Mouse (Mus musculus): Measurements from ENCODE around the gene Gm10073. TPM values are rescaled to one million over a fixed set of nuclear protein-coding genes. Genes with fewer than 3 reads are reported as not detected.
"Not testable (repeated sequence)": the region's sequence is repeated elsewhere in the genome, so short reads cannot be mapped to it uniquely, and the experiment has no call there.

The Gm10073 gene
- polyA plus RNA-seq, 1 experiment from 2014 or later = 7.7 TPM

GRCm38 (mm10) chr8:106585671-106586037 lies 12.4 kb upstream of the Gm10073 start:
- Histone ChIP-seq H3K4me3 (ENCODE audit: low read depth, low read length) (no peak overlapping the region), H3K36me3 (ENCODE audit: control insufficient read depth, insufficient read depth, low read length) (no peaks in the 10 kb centered on the region), H3K4me1 (ENCODE audit: control insufficient read depth, insufficient read depth, low read length) (no peaks in the 10 kb centered on the region), H3K27ac (ENCODE audit: low read depth, low read length) (no peak overlapping the region), H3K9me3 (replicated peaks; ENCODE audit: control insufficient read depth, low read length) (no peaks in the 10 kb centered on the region), H3K27me3 (replicated peaks; ENCODE audit: control insufficient read depth, insufficient read depth, low read length) (no peaks in the 10 kb centered on the region), H3K9ac (ENCODE audit: low read length) (no peak overlapping the region), H3K4me2 (ENCODE audit: low read length) (no peak overlapping the region)
- no peak for DNase-seq (ENCODE audit: low spot score)
- no peak for ATAC-seq
- WGBS = 98% methylated on average over 3 of the region's 3 CpGs

- DNase-seq (ENCODE audit: low spot score) (no peak), ATAC-seq (no peak)
- 78% methylated on average over 11 of the region's 11 CpGs for WGBS
- Histone ChIP-seq H3K9me3 (replicated peaks; ENCODE audit: control insufficient read depth, low read length) (no peaks in the 10 kb centered on the region), H3K4me2 (ENCODE audit: low read length) (no peak overlapping the region), H3K36me3 (ENCODE audit: control insufficient read depth, insufficient read depth, low read length) (no peaks in the 10 kb centered on the region), H3K4me1 (ENCODE audit: control insufficient read depth, insufficient read depth, low read length) (no peaks in the 10 kb centered on the region), H3K27me3 (replicated peaks; ENCODE audit: control insufficient read depth, insufficient read depth, low read length) (no peaks in the 10 kb centered on the region), H3K9ac (ENCODE audit: low read length) (no peak overlapping the region), H3K4me3 (ENCODE audit: low read depth, low read length) (no peak overlapping the region), H3K27ac (ENCODE audit: low read depth, low read length) (no peak overlapping the region)
Observed at GRCm38 (mm10) chr8:106584942-106585670, 11.8 kb upstream of the Gm10073 start.

GRCm38 (mm10) chr8:106581344-106582088 lies 8.3 kb upstream of the Gm10073 start:
- H3K4me1 ChIP-seq (ENCODE audit: control insufficient read depth, insufficient read depth, low read length) = no peaks in the 10 kb centered on the region
- no peak overlapping the region for H3K4me2 ChIP-seq (ENCODE audit: low read length)
- no peaks in the 10 kb centered on the region for H3K36me3 ChIP-seq (ENCODE audit: control insufficient read depth, insufficient read depth, low read length)
- no peak for ATAC-seq
- no peaks in the 10 kb centered on the region for H3K9me3 ChIP-seq (replicated peaks; ENCODE audit: control insufficient read depth, low read length)
- no peaks in the 10 kb centered on the region for H3K27me3 ChIP-seq (replicated peaks; ENCODE audit: control insufficient read depth, insufficient read depth, low read length)
- DNase-seq (ENCODE audit: low spot score) = no peak
- H3K4me3 ChIP-seq (ENCODE audit: low read depth, low read length) = no peak overlapping the region
- H3K9ac ChIP-seq (ENCODE audit: low read length) = no peak overlapping the region
- WGBS = 76% methylated on average over 6 of the region's 6 CpGs
- no peak overlapping the region for H3K27ac ChIP-seq (ENCODE audit: low read depth, low read length)

- no peak for ATAC-seq
- no peaks in the 10 kb centered on the region for H3K36me3 ChIP-seq (ENCODE audit: control insufficient read depth, insufficient read depth, low read length)
- no peaks in the 10 kb centered on the region for H3K9me3 ChIP-seq (replicated peaks; ENCODE audit: control insufficient read depth, low read length)
- H3K27ac ChIP-seq (ENCODE audit: low read depth, low read length) = no peak overlapping the region
- DNase-seq (ENCODE audit: low spot score) = no peak
- H3K4me3 ChIP-seq (ENCODE audit: low read depth, low read length) = no peak overlapping the region
- H3K9ac ChIP-seq (ENCODE audit: low read length) = no peak overlapping the region
- WGBS = 67% methylated on average over 2 of the region's 2 CpGs
- no peak overlapping the region for H3K4me2 ChIP-seq (ENCODE audit: low read length)
- no peaks in the 10 kb centered on the region for H3K27me3 ChIP-seq (replicated peaks; ENCODE audit: control insufficient read depth, insufficient read depth, low read length)
- H3K4me1 ChIP-seq (ENCODE audit: control insufficient read depth, insufficient read depth, low read length) = no peaks in the 10 kb centered on the region
Observed at GRCm38 (mm10) chr8:106579510-106579909, 6.2 kb upstream of the Gm10073 start.

GRCm38 (mm10) chr8:106576849-106577555 lies 3.7 kb upstream of the Gm10073 start:
- WGBS = 55% methylated on average over 6 of the region's 6 CpGs
- no peaks in the 10 kb centered on the region for H3K4me1 ChIP-seq (ENCODE audit: control insufficient read depth, insufficient read depth, low read length)
- H3K9me3 ChIP-seq (replicated peaks; ENCODE audit: control insufficient read depth, low read length) = no peaks in the 10 kb centered on the region
- H3K36me3 ChIP-seq (ENCODE audit: control insufficient read depth, insufficient read depth, low read length) = no peaks in the 10 kb centered on the region
- H3K9ac ChIP-seq (ENCODE audit: low read length) = no peak overlapping the region
- no peak overlapping the region for H3K4me2 ChIP-seq (ENCODE audit: low read length)
- no peak overlapping the region for H3K27ac ChIP-seq (ENCODE audit: low read depth, low read length)
- ATAC-seq (no peak), DNase-seq (ENCODE audit: low spot score) (peak; percentile 13)
- no peak overlapping the region for H3K4me3 ChIP-seq (ENCODE audit: low read depth, low read length)
- H3K27me3 ChIP-seq (replicated peaks; ENCODE audit: control insufficient read depth, insufficient read depth, low read length) = no peaks in the 10 kb centered on the region

GRCm38 (mm10) chr8:106574283-106574682 lies 1.0 kb upstream of the Gm10073 start:
- H3K4me1 ChIP-seq (ENCODE audit: control insufficient read depth, insufficient read depth, low read length) = no peaks in the 10 kb centered on the region
- H3K27ac ChIP-seq (ENCODE audit: low read depth, low read length) = no peak overlapping the region
- no peak overlapping the region for H3K9ac ChIP-seq (ENCODE audit: low read length)
- no peak overlapping the region for H3K4me2 ChIP-seq (ENCODE audit: low read length)
- DNase-seq (ENCODE audit: low spot score) (no peak), ATAC-seq (no peak)
- no peaks in the 10 kb centered on the region for H3K36me3 ChIP-seq (ENCODE audit: control insufficient read depth, insufficient read depth, low read length)
- no peak overlapping the region for H3K4me3 ChIP-seq (ENCODE audit: low read depth, low read length)
- H3K9me3 ChIP-seq (replicated peaks; ENCODE audit: control insufficient read depth, low read length) = no peaks in the 10 kb centered on the region
- no peaks in the 10 kb centered on the region for H3K27me3 ChIP-seq (replicated peaks; ENCODE audit: control insufficient read depth, insufficient read depth, low read length)
- 82% methylated on average over 4 of the region's 4 CpGs for WGBS

GRCm38 (mm10) chr8:106572175-106572574 lies 1.1 kb downstream of the Gm10073 start:
- not testable (repeated sequence) for H3K9me3 ChIP-seq (replicated peaks; ENCODE audit: control insufficient read depth, low read length); H3K9ac ChIP-seq (ENCODE audit: low read length); H3K27ac ChIP-seq (ENCODE audit: low read depth, low read length); ATAC-seq; H3K27me3 ChIP-seq (replicated peaks; ENCODE audit: control insufficient read depth, insufficient read depth, low read length); H3K4me3 ChIP-seq (ENCODE audit: low read depth, low read length); H3K4me1 ChIP-seq (ENCODE audit: control insufficient read depth, insufficient read depth, low read length); H3K36me3 ChIP-seq (ENCODE audit: control insufficient read depth, insufficient read depth, low read length); DNase-seq (ENCODE audit: low spot score); H3K4me2 ChIP-seq (ENCODE audit: low read length)
- 96% methylated on average over 1 of the region's 1 CpGs for WGBS

GRCm38 (mm10) chr8:106571551-106572172 lies 1.6 kb downstream of the Gm10073 start:
- Histone ChIP-seq H3K4me1 (ENCODE audit: control insufficient read depth, insufficient read depth, low read length) (no peaks in the 10 kb centered on the region), H3K27me3 (replicated peaks; ENCODE audit: control insufficient read depth, insufficient read depth, low read length) (no peaks in the 10 kb centered on the region), H3K9me3 (replicated peaks; ENCODE audit: control insufficient read depth, low read length) (no peaks in the 10 kb centered on the region), H3K4me2 (ENCODE audit: low read length) (no peak overlapping the region), H3K27ac (ENCODE audit: low read depth, low read length) (no peak overlapping the region), H3K4me3 (ENCODE audit: low read depth, low read length) (no peak overlapping the region), H3K36me3 (ENCODE audit: control insufficient read depth, insufficient read depth, low read length) (no peaks in the 10 kb centered on the region), H3K9ac (ENCODE audit: low read length) (no peak overlapping the region)
- DNase-seq (ENCODE audit: low spot score) = no peak
- WGBS = 86% methylated on average over 5 of the region's 5 CpGs
- no peak for ATAC-seq

All from forebrain, embryonic 14.5 days (tissue).